Mouse (Mus musculus): ENCODE measurements around the gene Kremen1. TPM values are rescaled to one million over a fixed set of nuclear protein-coding genes. Genes with fewer than 3 reads are reported as not detected.

The Kremen1 gene
- total RNA-seq, 2 experiments from 2014 or later = 14.7 to 14.8 TPM

DNA sequence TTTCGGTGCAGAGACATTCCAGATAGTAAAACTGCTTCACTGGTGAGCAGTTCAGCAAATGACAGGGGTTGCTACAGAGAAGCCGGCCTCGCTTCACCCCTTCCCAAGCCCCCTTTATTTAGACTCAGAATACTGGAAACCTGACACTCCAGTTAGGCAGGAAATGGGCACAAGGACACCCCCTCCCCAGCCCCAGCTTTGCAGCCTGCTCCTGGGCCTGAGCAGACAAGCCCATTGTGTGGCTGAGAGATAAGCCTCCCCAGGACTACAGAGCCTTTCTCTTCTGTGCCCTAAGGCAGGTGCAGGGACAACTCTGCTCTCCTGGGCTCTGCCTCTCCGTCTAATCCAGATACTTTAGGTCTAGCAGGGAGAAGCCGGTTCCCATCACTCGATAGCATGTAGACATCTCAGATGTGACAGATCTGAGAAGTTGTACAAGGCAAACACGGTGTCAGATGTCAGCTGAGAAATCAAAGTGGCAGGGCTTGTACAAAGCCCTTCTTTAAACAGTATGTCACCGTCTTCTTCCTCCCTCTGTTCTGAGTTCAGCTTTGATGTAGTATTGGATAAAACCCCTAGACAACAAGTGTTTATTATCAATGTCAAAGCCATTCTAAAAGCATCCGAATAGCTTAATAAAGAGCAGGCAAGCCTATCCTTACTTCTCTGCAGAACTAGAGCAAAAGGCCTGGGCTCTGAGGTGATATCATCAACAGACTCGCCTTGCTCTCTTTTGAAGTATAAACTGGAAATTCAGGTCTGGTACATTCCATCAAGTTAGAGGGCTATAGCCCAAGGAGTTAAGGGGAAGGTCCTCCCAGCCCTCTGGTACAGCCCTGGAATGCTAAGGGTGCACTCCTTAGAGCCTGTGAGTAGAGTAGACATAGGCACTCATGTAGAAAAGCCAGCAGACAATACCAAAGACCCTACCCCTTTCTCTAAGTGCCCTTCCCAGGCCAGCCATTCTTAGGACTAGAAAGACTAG is 21.4 kb downstream of the Kremen1 start:
- no peak for DNase-seq (ENCODE audit: low spot score in 2 of 2)
- Histone ChIP-seq H3K4me3 (no peak overlapping the region), H3K27ac (no peak overlapping the region)
- TF ChIP-seq CTCF (conservative IDR thresholded peaks at IDR 0.05) = no peak

DNA sequence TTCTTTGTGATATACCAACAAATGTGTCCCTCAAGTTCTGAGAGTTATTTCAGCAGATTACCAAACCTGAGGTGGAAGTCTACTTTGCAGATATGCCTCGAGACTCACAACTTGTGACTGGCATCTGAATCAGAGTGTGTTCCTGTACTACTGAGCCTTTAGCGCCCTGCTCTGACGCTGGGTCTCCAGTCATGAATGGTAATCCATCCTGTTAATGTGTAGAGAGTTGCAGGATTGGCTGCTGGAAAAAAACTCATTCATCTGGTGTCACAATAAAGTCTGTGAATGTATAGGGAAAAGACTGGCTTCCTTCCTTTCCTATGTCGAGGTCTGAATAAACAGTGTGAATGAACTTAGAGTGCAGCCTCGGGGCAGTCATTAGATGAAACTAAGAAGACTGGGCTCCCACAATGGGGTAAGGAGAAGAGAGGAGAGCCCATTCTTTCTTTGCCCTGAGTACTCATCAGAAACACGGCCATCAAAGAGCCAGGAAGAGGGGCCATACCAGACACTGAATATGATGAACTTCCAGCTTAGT is 41.4 kb downstream of the Kremen1 start:
- Histone ChIP-seq H3K4me3 (no peak overlapping the region), H3K27ac (no peak overlapping the region)
- DNase-seq (ENCODE audit: low spot score in 2 of 2) = no peak
- no peak for TF ChIP-seq CTCF (conservative IDR thresholded peaks at IDR 0.05)

DNA sequence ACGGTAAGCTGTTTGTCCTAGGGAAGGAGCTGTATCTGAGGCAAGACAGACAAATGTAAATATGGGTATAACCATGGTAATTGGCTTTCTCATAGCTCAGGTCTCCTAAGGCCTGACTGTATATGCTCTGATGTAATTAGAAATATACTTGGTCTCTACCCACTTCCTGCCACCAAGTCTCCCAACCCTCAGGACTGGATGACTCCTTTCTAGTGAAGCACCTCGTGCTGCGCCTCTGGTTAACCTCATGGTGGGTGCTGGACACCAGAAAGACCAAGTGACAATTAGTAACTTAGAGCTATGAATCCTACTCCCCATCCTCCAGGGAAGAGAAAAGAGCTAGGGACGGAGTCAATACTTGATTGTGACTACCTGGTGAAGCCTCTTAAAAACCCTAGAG is 42.0 kb downstream of the Kremen1 start:
- no peak overlapping the region for H3K27ac ChIP-seq
- H3K4me3 ChIP-seq = no peak overlapping the region
- no peak for TF ChIP-seq CTCF (conservative IDR thresholded peaks at IDR 0.05)
- DNase-seq (ENCODE audit: low spot score in 2 of 2) = no peak

DNA sequence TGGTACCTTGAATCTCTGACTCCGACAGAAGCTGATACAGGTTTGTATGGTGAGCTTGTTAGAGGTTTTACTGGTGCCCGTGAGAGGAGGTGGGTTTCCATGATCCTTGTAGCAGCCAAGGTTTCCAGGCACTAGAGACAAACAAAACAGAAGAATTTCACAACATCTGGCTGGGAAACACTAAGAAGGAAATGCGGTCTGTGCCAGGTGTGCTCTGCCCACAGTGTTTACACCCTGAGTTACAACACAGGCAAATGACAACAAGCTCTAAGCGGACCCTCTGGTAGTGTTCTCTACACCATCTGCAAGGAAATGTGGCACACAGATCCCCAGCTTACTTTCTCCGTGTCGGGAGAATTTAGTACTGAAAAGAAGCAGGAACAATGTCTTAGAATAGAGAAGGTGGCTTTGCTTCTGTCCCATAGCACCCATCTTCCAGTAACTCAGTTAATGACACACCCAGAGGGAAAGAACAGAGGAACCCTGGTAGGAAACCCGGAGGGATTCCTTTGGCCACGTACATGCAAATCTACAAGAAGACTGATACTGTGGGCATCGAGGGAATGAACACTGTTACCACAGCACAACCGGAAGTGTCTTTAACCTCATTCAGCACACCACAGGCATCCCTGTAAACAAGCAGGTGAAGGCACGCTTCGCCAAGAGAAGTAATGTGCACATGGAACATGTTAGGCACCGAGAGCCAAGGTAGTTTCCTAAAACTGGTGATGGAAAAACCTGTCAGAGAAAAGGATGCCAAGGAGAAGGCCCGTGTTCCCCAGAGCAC is 45.8 kb downstream of the Kremen1 start:
- Histone ChIP-seq H3K4me3 (no peak overlapping the region), H3K27ac (no peak overlapping the region)
- TF ChIP-seq CTCF (conservative IDR thresholded peaks at IDR 0.05) = no peak

DNA sequence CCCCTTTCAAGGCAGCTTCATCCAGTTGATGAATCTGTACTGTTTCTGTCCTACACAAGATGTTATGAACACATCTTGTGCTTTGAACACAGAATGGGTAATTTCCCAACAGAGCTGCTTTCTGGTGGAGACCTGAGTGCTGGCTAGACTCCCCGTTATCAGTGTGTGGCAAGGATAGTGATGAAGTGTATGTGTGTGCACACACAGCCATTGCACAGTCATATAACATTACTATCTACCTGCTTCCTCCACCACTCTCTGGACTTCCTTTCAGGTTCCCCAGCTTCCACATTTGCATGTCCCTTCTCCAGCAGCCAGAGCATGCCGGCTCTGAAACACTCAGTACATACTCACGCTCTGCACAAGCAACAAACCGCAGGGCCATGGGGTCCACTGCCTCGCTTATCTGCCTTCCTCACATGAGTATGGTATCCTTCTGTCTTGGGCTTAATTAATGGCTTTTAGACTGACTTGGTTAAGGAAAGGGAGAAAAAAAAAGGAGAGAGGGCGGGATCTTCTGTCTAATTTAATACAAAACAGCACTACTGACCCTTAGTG is 46.8 kb downstream of the Kremen1 start:
- no peak overlapping the region for H3K4me3 ChIP-seq
- TF ChIP-seq CTCF (conservative IDR thresholded peaks at IDR 0.05) = no peak
- DNase-seq (ENCODE audit: low spot score in 2 of 2) = no peak
- no peak overlapping the region for H3K27ac ChIP-seq

More for the DNA sequence above, 45.8 kb downstream of the Kremen1 start:
- DNase-seq (ENCODE audit: low spot score in 2 of 2) = no peak

DNA sequence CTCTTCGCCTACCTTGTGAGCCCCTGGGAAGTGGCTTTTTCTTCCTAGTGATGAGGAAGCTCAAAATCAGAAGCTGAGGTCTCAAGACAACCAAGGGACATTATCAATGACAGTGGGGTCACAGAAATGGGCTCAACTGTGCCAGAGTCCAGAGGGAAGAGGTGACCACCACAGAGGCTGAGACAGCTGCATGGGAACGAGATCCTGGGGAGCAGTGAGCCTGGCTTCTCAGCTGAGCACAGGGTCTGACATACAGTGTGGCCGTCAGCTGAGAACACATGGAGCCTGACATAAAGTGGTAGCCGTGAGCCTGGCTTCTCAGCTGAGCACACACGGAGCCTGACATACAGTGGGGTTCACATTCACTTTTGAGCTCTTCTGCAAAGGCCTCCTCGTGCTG is 58.3 kb downstream of the Kremen1 start:
- no peak overlapping the region for H3K27ac ChIP-seq
- no peak for TF ChIP-seq CTCF (conservative IDR thresholded peaks at IDR 0.05)
- no peak for DNase-seq (ENCODE audit: low spot score in 2 of 2)
- H3K4me3 ChIP-seq = no peak overlapping the region

DNA sequence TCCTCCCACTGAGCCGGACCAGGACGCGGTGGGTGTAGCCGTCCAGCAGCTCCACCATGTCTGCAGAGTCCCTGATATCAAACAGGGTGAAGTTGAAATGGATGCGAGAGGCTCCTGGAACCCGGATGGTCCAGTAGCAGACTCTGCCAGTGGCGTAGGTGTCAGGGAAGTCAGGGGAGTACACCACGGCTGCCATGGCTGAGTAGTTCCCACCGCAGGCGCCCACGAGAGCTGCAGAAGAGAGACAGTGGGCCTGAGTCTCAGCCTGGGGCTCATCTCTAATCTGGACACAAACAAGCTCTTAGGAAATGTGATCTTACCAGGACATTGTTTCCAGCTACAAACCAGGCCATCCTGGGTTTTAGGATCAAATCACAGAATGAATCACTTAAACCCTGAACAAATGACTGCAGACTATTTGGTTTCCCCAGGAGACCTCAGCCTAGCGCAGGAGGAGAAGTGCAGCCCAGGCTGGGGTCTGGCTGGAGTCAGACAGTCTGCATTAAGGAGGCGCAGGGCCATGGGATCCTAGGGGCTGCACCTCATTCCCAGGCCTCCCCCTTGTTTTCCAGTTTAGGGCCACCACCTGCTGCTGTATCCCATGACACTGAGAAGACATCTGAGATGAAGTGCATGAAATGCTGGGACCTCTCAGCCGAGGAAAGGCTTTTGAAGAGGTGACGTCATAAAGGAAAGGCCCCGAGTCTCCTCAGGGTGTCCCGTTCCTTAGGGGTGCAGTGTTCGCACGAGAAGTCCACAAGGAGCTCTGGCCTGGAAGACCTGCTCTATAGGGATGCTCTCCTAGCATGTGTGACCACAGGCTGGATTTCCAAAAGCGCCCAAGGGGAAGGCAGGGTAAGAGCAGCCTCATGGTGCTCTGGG is 59.3 kb downstream of the Kremen1 start:
- Histone ChIP-seq H3K27ac (no peak overlapping the region), H3K4me3 (no peak overlapping the region)
- DNase-seq (ENCODE audit: low spot score in 2 of 2) = no peak
- no peak for TF ChIP-seq CTCF (conservative IDR thresholded peaks at IDR 0.05)

DNA sequence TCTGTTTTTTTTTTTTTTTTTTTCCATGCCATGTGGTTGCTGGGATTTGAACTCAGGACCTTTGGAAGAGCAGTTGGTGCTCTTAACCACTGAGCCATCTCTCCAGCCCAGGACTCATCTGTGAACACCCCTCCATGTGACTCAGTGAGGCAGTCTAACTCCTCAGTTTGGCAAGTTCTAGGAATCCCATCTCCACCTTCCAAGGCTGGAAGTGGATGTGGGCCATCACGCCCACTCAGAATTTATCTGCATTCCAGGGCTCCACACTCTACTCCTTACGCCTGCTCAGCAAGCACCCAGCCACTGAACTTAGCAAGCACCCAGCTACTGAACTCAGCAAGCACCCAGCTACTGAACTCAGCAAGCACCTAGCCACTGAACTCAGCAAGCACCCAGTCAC is 61.5 kb downstream of the Kremen1 start:
- no peak for TF ChIP-seq CTCF (conservative IDR thresholded peaks at IDR 0.05)
- Histone ChIP-seq H3K27ac (no peak overlapping the region), H3K4me3 (no peak overlapping the region)
- no peak for DNase-seq (ENCODE audit: low spot score in 2 of 2)

DNA sequence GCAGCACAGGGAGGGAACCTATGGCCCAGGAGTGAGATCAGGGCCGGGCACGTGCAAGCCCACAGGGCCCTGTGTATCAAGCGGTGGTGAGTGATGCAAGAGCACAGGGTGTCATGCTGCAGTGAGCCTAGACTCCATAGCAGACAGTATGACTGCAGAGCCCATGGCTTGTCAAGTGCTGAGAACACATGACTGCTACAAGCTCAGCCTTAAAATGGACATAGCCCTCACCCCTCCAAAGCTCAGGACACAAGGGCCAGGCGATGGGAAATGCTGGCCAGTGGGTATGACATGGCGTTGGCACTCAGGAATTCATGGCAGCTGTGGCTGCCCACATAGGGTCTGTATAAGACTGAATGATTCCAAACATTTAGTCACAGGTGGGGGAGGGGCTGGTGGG is 64.3 kb downstream of the Kremen1 start:
- H3K27ac ChIP-seq = no peak overlapping the region
- H3K4me3 ChIP-seq = no peak overlapping the region
- no peak for TF ChIP-seq CTCF (conservative IDR thresholded peaks at IDR 0.05)
- no peak for DNase-seq (ENCODE audit: low spot score in 2 of 2)

DNA sequence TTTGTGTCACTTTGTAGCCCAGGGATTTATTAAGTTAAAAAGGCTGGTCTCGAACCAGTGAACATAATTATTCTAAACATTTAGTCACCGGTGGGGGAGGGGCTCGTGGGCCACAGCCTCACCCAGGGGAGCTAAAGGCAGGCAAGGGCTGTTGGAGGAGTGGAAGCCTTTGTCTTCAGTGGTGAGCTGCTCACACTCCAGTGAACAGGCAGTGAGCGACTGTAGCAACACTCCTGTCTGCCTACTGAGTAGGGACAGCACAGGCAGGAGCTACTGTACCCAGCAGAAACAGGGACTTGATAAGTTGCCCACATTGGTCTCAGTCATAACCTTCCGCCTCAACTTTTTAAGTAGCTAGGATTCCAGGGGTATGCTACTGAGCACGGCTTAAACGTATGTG is 64.8 kb downstream of the Kremen1 start:
- DNase-seq (ENCODE audit: low spot score in 2 of 2) = no peak
- TF ChIP-seq CTCF (conservative IDR thresholded peaks at IDR 0.05) = no peak
- no peak overlapping the region for H3K27ac ChIP-seq
- no peak overlapping the region for H3K4me3 ChIP-seq

DNA sequence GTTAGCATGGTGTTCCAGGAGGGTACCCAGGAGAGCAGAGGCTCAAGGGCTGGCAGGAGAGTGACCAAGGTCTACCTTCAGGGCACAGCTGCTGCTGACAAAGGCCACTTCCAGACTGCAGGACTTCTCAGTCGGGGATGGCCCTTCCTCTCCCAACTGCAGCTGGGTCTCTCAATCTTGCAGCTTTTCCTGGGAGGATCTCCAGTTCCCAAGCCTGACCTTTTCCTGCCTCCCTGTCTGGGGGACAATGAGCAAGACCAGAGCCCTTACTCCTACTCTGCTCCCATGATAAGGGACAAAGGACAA is 67.8 kb downstream of the Kremen1 start:
- TF ChIP-seq CTCF (conservative IDR thresholded peaks at IDR 0.05) = no peak

More for the DNA sequence above, 67.8 kb downstream of the Kremen1 start:
- DNase-seq (ENCODE audit: low spot score in 2 of 2) = no peak
- no peak overlapping the region for H3K27ac ChIP-seq
- no peak overlapping the region for H3K4me3 ChIP-seq
